Mouse (Mus musculus) heart, embryonic 13.5 days (tissue): ENCODE data around the gene Col4a2. TPM values are rescaled to one million over a fixed set of nuclear protein-coding genes. Genes with fewer than 3 reads are reported as not detected.
"Not testable (repeated sequence)": the region's sequence is repeated elsewhere in the genome, so short reads cannot be mapped to it uniquely, and the experiment has no call there.

ENCODE experiments used
- ATAC-seq: fragments of 200-750 bp; cut with Nextera tagmentation; 2 replicates; pipeline ENCODE4 v1.8.0; 2017; ENCODE audit warnings: moderate TSS enrichment; ENCODE audit not compliant: insufficient number of reproducible peaks, low FRiP score, low TSS enrichment; ENCODE audit errors: extremely low read depth
- H3K27ac ChIP-seq: fragments of 300-500 bp; sonication (generic); replicated peaks from 2 replicates; pipeline ENCODE4 v1.5.1; 2015; ENCODE audit warnings: moderate library complexity, mild to moderate bottlenecking, inconsistent platforms
- H3K27me3 ChIP-seq: fragments of 300-500 bp; sonication (generic); replicated peaks from 2 replicates; pipeline ENCODE4 v1.6.1; 2015; ENCODE audit warnings: mild to moderate bottlenecking, inconsistent platforms
- H3K36me3 ChIP-seq: fragments of 300-500 bp; sonication (generic); 2 replicates; pipeline ENCODE4 v1.6.1; 2015; ENCODE audit warnings: mild to moderate bottlenecking, inconsistent platforms
- H3K4me1 ChIP-seq: fragments of 300-500 bp; sonication (generic); 2 replicates; pipeline ENCODE4 v1.6.1; 2015; ENCODE audit warnings: inconsistent platforms
- H3K4me2 ChIP-seq: fragments of 300-500 bp; sonication (generic); 2 replicates; pipeline ENCODE4 v1.6.1; 2015; ENCODE audit warnings: inconsistent platforms, mild to moderate bottlenecking, moderate library complexity
- H3K4me3 ChIP-seq: fragments of 300-500 bp; sonication (generic); 2 replicates; pipeline ENCODE4 v1.5.1; 2015; ENCODE audit warnings: moderate library complexity, mild to moderate bottlenecking, inconsistent platforms
- H3K9ac ChIP-seq: fragments of 300-500 bp; sonication (generic); 2 replicates; pipeline ENCODE4 v1.6.1; 2015; ENCODE audit warnings: inconsistent platforms, mild to moderate bottlenecking, moderate library complexity
- H3K9me3 ChIP-seq: fragments of 300-500 bp; sonication (generic); 2 replicates; pipeline ENCODE4 v1.6.1; 2016; ENCODE audit warnings: inconsistent platforms
- WGBS: fragments of 180-500 bp; shearing (Covaris S2); methylation state at CpG from one replicate; pipeline ENCODE4 v1.1.7; 2015; ENCODE audit warnings: mixed read lengths; 5-methylcytosine and 5-hydroxymethylcytosine counted together
- polyA plus RNA-seq: library from polyadenylated mRNA; unstranded; fragments of >200 nt; fragmentation: Nextera tagmentation; extraction: Ambion mirVana; gene quantifications from 2 replicates; pipeline ENCODE4 v1.2.1, GENCODE M21; 2015

The Col4a2 gene
- polyA plus RNA-seq, 1 experiment from 2014 or later, result 71.5 TPM

GRCm38 (mm10) chr8:11476338-11477177 is 164.0 kb downstream of the Col4a2 start:
- Histone ChIP-seq H3K4me1 (peaks cover 82% of the 10 kb centered on the region), H3K9me3 (no peaks in the 10 kb centered on the region), H3K27me3 (peaks cover 47% of the 10 kb centered on the region), H3K9ac (peak overlapping the region; percentile 89), H3K4me2 (peak overlapping the region; percentile 96), H3K4me3 (peak overlapping the region; percentile 66), H3K36me3 (no peaks in the 10 kb centered on the region), H3K27ac (peak overlapping the region; percentile 95)
- ATAC-seq, result no peak
- 9% methylated on average over 24 of the region's 24 CpGs for WGBS

GRCm38 (mm10) chr8:11477178-11477553 is 164.6 kb downstream of the Col4a2 start:
- Histone ChIP-seq H3K36me3 (no peaks in the 10 kb centered on the region), H3K4me2 (peak overlapping the region; percentile 96), H3K9me3 (no peaks in the 10 kb centered on the region), H3K27ac (peak overlapping the region; percentile 95), H3K27me3 (peaks cover 53% of the 10 kb centered on the region), H3K9ac (peak overlapping the region; percentile 89), H3K4me1 (peaks cover 83% of the 10 kb centered on the region), H3K4me3 (peak overlapping the region; percentile 66)
- no peak for ATAC-seq
- 5% methylated on average over 9 of the region's 9 CpGs for WGBS

DNA sequence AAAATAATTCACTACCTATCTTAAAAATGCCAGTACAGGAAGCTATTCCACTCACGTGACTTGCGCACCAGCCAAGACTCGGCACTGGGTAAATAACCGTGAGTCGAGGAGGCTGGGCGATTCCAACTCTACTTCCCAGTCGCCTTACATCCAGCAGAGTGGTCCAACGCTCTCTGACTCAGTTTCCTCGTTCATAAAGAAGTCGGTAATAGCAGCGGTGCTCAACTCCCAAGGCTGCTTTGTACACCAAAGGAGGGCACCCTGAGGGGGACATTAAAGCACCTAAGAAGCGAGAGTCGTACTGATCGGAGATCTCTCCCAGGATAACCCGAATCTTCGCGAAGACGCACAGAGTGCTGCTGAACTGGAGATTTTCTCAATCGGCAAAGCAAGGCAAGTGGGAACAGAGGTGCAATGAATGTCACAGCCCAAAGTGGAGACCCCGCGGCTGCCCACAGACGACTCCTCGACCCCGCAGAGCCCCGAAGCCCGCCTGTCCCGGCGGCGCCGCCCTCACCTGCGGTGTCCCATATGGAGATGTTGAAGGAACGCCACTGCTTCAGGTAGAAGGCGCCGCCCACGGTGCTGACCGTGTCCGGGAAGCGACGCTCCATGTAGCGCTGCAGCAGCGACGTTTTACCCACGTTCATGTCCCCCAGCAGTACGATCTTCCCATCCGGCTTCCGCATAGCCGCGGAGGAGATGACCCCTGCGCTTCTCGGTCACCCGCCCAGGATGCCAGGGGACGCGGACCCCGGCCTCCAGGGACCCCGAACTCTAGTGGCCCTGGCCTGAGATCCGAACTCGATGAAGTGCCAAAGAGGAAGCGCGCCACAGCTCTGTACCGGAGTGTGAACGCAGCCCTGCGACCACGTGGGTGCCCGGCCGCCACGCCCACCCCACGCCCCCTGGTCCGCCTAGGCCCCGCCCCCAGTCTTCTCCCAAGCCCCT is 165.5 kb downstream of the Col4a2 start, which contains the start of gene Rab20:
Rab20 (minus strand) TSS at position 900 of the 951 bp plus-strand sequence.
- peaks cover 78% of the 10 kb centered on the region for H3K4me1 ChIP-seq
- H3K9ac ChIP-seq, result peak within 1 kb of the TSS; percentile 89
- peak within 1 kb of the TSS; percentile 66 for H3K4me3 ChIP-seq
- H3K9me3 ChIP-seq, result no peaks in the 10 kb centered on the region
- peak within 1 kb of the TSS; percentile 95 for H3K27ac ChIP-seq
- peak; percentile 37; the same call in 1 of the 2 replicates for ATAC-seq
- H3K36me3 ChIP-seq, result no peaks in the 10 kb centered on the region
- under 1% methylated on average over 69 of the region's 69 CpGs for WGBS
- peak within 1 kb of the TSS; percentile 96 for H3K4me2 ChIP-seq
- H3K27me3 ChIP-seq, result peaks cover 57% of the 10 kb centered on the region

DNA sequence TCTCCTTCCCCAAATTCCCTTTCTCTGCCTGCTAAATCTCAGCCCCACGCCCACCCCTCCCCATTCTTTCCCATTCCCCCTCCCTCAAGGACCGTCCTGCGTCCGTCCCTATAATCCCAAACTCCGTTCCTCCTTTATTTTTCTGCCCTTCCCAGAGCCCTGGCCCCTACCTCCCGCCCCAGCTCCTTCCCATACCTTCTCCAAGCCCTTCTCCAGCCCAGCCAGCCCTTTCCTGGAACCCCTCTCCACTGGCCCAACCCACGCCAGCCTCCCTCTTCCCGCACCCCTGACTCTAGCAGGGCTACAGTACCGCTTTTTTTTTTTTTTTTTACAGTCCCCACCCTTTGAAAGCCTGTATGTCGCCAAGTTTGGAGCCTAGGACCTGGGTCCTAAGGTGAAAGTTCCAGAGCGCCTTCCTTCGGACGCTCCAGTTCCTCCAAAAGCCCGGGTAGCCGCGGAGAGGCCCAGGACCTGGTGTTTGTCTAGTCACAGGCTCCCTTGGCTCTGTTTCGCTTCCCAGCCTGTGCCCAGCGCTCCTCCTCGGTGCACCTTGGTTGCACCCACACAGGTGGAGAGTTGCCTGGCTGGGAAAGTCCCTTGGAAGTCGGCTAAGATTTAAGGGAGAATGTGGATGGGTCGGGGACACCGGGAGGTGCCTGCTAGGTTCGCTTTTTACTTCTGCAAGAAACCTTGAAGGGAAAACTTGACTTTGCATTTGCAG is 166.4 kb downstream of the Col4a2 start:
- Histone ChIP-seq H3K4me1 (peaks cover 69% of the 10 kb centered on the region), H3K9me3 (no peaks in the 10 kb centered on the region), H3K4me3 (peak overlapping the region; percentile 66), H3K9ac (peak overlapping the region; percentile 89), H3K4me2 (peak overlapping the region; percentile 96), H3K27me3 (peaks cover 55% of the 10 kb centered on the region), H3K27ac (peak overlapping the region; percentile 95), H3K36me3 (no peaks in the 10 kb centered on the region)
- 4% methylated on average over 23 of the region's 23 CpGs for WGBS
- ATAC-seq, result no peak

DNA sequence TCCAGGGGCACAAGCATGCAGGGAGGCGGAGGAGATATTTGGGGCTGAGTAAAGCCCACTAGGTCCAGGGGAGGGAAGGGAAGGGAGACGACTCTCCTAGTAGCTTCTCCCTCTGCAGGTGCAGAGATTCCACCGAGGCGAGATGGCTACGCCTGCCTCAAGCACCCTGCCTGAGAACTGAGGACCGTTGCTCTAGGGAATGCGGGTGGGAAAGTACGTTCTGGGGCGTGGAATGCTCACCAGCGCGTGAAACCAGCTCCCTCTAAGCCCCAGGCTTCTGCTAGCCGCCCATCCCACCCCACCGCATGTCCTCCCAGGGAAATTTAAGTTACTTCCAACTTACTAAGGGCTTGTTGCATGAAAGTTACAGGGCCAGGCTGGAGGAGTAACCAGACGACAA is 167.0 kb downstream of the Col4a2 start:
- WGBS, result 18% methylated on average over 14 of the region's 14 CpGs
- Histone ChIP-seq H3K4me2 (peak overlapping the region; percentile 96), H3K4me3 (peak overlapping the region; percentile 66), H3K27ac (peak overlapping the region; percentile 95; the same call in 1 of the 2 replicates), H3K9me3 (no peaks in the 10 kb centered on the region), H3K36me3 (no peaks in the 10 kb centered on the region), H3K4me1 (peaks cover 63% of the 10 kb centered on the region), H3K9ac (peak overlapping the region; percentile 89), H3K27me3 (peaks cover 52% of the 10 kb centered on the region)
- ATAC-seq, result no peak

DNA sequence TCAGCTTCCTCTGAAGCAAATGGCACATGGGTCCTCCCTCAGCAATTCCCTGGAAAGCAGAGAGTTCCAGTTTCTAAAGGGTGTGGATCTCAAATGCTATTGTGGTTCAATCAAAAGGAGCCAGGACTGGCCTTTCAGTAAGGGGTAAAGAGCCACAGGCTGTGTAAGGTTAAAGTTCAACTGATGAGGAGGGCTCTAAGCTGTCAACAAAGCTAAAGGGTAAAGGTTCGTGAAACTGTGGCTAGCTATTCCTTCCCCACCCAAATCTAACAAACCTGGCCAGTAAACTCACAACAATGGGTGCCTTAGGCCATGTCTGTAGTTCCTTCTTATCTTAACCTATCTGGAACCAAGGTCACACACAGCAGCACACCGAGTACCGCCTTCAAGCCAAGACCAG is 169.3 kb downstream of the Col4a2 start:
- peak overlapping the region; percentile 33; the same call in 1 of the 2 replicates for H3K9ac ChIP-seq
- ATAC-seq, result no peak
- peak overlapping the region; percentile 88 for H3K27ac ChIP-seq
- H3K4me1 ChIP-seq, result peaks cover 41% of the 10 kb centered on the region
- no peak overlapping the region for H3K4me3 ChIP-seq
- H3K4me2 ChIP-seq, result no peak overlapping the region
- 60% methylated on average over 3 of the region's 3 CpGs for WGBS
- no peaks in the 10 kb centered on the region for H3K9me3 ChIP-seq
- H3K36me3 ChIP-seq, result no peaks in the 10 kb centered on the region
- peaks cover 36% of the 10 kb centered on the region for H3K27me3 ChIP-seq

- Histone ChIP-seq H3K27ac (peak overlapping the region; percentile 88), H3K9me3 (no peaks in the 10 kb centered on the region), H3K36me3 (no peaks in the 10 kb centered on the region), H3K27me3 (peaks cover 36% of the 10 kb centered on the region), H3K4me2 (peak overlapping the region; percentile 20; the same call in 1 of the 2 replicates), H3K4me3 (no peak overlapping the region), H3K4me1 (peaks cover 36% of the 10 kb centered on the region), H3K9ac (peak overlapping the region; percentile 33; the same call in 1 of the 2 replicates)
- 35% methylated on average over 3 of the region's 3 CpGs for WGBS
- no peak for ATAC-seq
Observed at GRCm38 (mm10) chr8:11482537-11482936, 169.9 kb downstream of the Col4a2 start.

GRCm38 (mm10) chr8:11486142-11486541 is 173.5 kb downstream of the Col4a2 start:
- Histone ChIP-seq H3K4me3 (no peak overlapping the region), H3K9me3 (no peaks in the 10 kb centered on the region), H3K4me2 (no peak overlapping the region), H3K27ac (no peak overlapping the region), H3K9ac (no peak overlapping the region), H3K4me1 (peaks cover 12% of the 10 kb centered on the region), H3K36me3 (no peaks in the 10 kb centered on the region), H3K27me3 (peaks cover 39% of the 10 kb centered on the region)
- WGBS, result 17% methylated on average over 7 of the region's 7 CpGs
- no peak for ATAC-seq

- H3K27me3 ChIP-seq, result peaks cover 36% of the 10 kb centered on the region
- no peak overlapping the region for H3K4me2 ChIP-seq
- ATAC-seq, result no peak
- no peaks in the 10 kb centered on the region for H3K9me3 ChIP-seq
- H3K27ac ChIP-seq, result no peak overlapping the region
- H3K4me3 ChIP-seq, result no peak overlapping the region
- no peaks in the 10 kb centered on the region for H3K36me3 ChIP-seq
- 50% methylated on average over 4 of the region's 4 CpGs for WGBS
- peaks cover 3% of the 10 kb centered on the region for H3K4me1 ChIP-seq
- H3K9ac ChIP-seq, result 0 out of 2 replicates have a peak overlapping the region, but pooled peaks have one; percentile 19
Observed at GRCm38 (mm10) chr8:11487229-11487628, 174.6 kb downstream of the Col4a2 start.

GRCm38 (mm10) chr8:11492340-11492739 is 179.7 kb downstream of the Col4a2 start:
- not testable (repeated sequence) for H3K4me3 ChIP-seq, H3K36me3 ChIP-seq, ATAC-seq, H3K4me2 ChIP-seq, H3K27ac ChIP-seq, H3K9ac ChIP-seq, H3K4me1 ChIP-seq, H3K9me3 ChIP-seq
- H3K27me3 ChIP-seq, result peaks cover 52% of the 10 kb centered on the region
- WGBS, result 74% methylated on average over 2 of the region's 2 CpGs
